Mouse (Mus musculus) gastrocnemius, postnatal 25 days (tissue): ENCODE measurements around the gene Clpb. TPM values are rescaled to one million over a fixed set of nuclear protein-coding genes. Genes with fewer than 3 reads are reported as not detected.

Source experiments
- total RNA-seq, 2 experiments: library from RNA; stranded (reverse); gene quantifications; 1 replicate in 1 of 2; 2 replicates in 1 of 2; pipeline ENCODE4 v1.2.3; 2021

Clpb gene
- total RNA-seq, 2 experiments from 2014 or later: 49.2 to 50.8 TPM

Other genes starting within 250 kb of the Clpb start
- gene Pde2a, start 241.9 kb upstream of the Clpb start, total RNA-seq: 10 to 100 TPM; 14.8 to 26.3 TPM
- not detected for gene Art2b, start 78.0 kb upstream of the Clpb start, total RNA-seq
- gene Phox2a, start 154.7 kb downstream of the Clpb start, total RNA-seq: not detected
- gene Inppl1, start 174.6 kb downstream of the Clpb start, total RNA-seq: 10 to 100 TPM; 79.7 to 88.0 TPM
- 1 to 10 TPM; 2.0 to 5.4 TPM for gene Folr2, start 193.6 kb downstream of the Clpb start, total RNA-seq
- gene Anapc15, start 200.1 kb downstream of the Clpb start, total RNA-seq: 10 to 100 TPM; 14.2 to 17.6 TPM
- under 1 TPM; 0.67 to 0.77 TPM for gene Folr1, start 207.2 kb downstream of the Clpb start, total RNA-seq
- gene Lamtor1, start 242.3 kb downstream of the Clpb start, total RNA-seq: 100 to 1,000 TPM in 1 of 2 experiments, 10 to 100 TPM in 1; 94.3 to 103 TPM
- gene Tomt, start 242.7 kb downstream of the Clpb start, total RNA-seq: not detected